In the genomic region with DNA sequence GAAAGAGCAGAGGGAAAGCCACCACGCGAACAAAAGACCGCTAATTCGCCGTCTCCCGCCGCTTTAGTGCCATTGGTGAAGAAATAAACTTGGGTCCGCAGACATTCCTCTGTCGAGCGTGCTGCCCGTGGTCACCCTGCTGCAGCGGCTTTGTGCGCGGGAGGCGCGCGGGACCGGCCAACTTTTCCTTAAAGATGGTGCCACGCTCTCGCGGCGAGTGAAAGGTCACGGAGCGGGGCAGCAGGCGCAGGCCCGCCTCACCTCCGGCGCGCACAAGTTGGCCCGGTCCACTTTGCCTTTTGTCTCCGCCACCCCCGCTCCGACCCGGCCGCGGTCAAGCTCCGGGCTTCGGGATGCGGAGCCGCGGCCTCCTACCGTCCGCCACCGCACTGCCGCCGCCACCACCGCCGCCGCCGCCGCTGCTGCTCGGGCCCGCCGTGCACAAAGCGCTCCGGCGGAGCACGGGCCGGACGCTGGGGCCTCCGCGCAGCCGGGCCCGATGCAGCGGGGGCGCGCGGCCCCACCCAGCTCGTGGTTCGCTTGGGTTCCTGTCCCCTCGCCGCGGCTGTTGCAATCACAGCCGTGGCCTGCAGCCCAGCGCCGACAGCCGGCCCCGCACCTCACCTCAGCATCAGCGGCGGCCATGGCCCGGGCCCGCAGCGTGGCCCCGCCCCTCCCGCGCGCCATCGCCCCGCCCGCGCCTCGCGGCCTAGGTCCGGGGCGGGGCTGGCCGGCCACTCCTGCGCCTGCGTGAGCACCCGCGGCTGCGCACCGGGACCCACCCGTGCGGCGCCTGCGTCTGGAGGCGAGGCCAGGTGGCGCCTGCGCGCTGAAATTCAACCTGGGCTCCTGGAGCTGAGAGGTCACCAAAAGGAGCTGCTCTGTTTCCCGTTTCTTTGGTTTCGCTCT, we compare ENCODE assay signal across 8 mouse cellular contexts. TPM values are rescaled to one million over a fixed set of nuclear protein-coding genes. Genes with fewer than 3 reads are reported as not detected.
DNase-seq lines count a peak whose midpoint lies in the region; ATAC-seq and TF ChIP-seq lines count a peak whose summit lies in the region.

A gene (minus strand): TSS at position 685 of the 909 bp plus-strand sequence.

- no peaks in the 10 kb centered on the region for H3K9me3 ChIP-seq in ES-Bruce4 (replicated peaks; ENCODE audit: control insufficient read depth, insufficient read depth, low read length, poor library complexity, severe bottlenecking)
- H3K9me3 ChIP-seq in forebrain, embryonic 14.5 days (replicated peaks; ENCODE audit: control insufficient read depth, low read length): no peaks in the 10 kb centered on the region
- no peaks in the 10 kb centered on the region for H3K9me3 ChIP-seq in neural tube, embryonic 15.5 days (replicated peaks)

- H3K4me3 ChIP-seq in ES-Bruce4 (ENCODE audit: low read depth, low read length): peak within 1 kb of the TSS; percentile 98
- peak within 1 kb of the TSS; percentile 96 for H3K4me3 ChIP-seq in forebrain, embryonic 14.5 days (ENCODE audit: low read depth, low read length)
- H3K4me3 ChIP-seq in neural tube, embryonic 15.5 days (replicated peaks): peak within 1 kb of the TSS; percentile 76

- H3K4me1 ChIP-seq in ES-Bruce4 (ENCODE audit: control insufficient read depth, insufficient read depth, low read length): peaks cover 2% of the 10 kb centered on the region
- H3K4me1 ChIP-seq in forebrain, embryonic 14.5 days (ENCODE audit: control insufficient read depth, insufficient read depth, low read length): peaks cover 11% of the 10 kb centered on the region
- H3K4me1 ChIP-seq in neural tube, embryonic 15.5 days: peaks cover 20% of the 10 kb centered on the region

- WGBS in forebrain, embryonic 14.5 days: under 1% methylated on average over 79 of the region's 112 CpGs
- under 1% methylated on average over 101 of the region's 112 CpGs for WGBS in neural tube, embryonic 15.5 days

- peak; percentile 96 for ATAC-seq in cerebellum, adult (ENCODE audit: insufficient number of reproducible peaks, low FRiP score, low TSS enrichment)
- ATAC-seq in forebrain, embryonic 14.5 days: peak; percentile 98
- peak; percentile 98 for ATAC-seq in neural tube, embryonic 15.5 days (ENCODE audit: low FRiP score)

- DNase-seq in forebrain, embryonic 14.5 days (ENCODE audit: low spot score): peak; percentile 96
- DNase-seq in heart, postnatal 14 days: peak; percentile 96 to 98
- peak; percentile 94 for DNase-seq in layer of hippocampus, adult 11-12 months (ENCODE audit: low spot score)
- peak; percentile 92 to 94 for DNase-seq in lung, adult 18-20 months
- DNase-seq in testis, postnatal 14 days (ENCODE audit: low spot score): peak; percentile 95

- H3K27me3 ChIP-seq in ES-Bruce4 (ENCODE audit: control insufficient read depth, insufficient read depth, low read length, poor library complexity, severe bottlenecking): no peaks in the 10 kb centered on the region
- no peaks in the 10 kb centered on the region for H3K27me3 ChIP-seq in forebrain, embryonic 14.5 days (replicated peaks; ENCODE audit: control insufficient read depth, insufficient read depth, low read length)
- no peaks in the 10 kb centered on the region for H3K27me3 ChIP-seq in neural tube, embryonic 15.5 days (replicated peaks)

- peak; percentile 93 for TF ChIP-seq POLR2A in ES-Bruce4 (IDR thresholded peaks at IDR 0.05; ENCODE audit: insufficient read depth, low read length)

- peak within 1 kb of the TSS; percentile 58 for H3K4me2 ChIP-seq in forebrain, embryonic 14.5 days (ENCODE audit: low read length)
- H3K4me2 ChIP-seq in neural tube, embryonic 15.5 days: peak within 1 kb of the TSS; percentile 69

- peak within 1 kb of the TSS; percentile 97 for H3K9ac ChIP-seq in ES-Bruce4 (ENCODE audit: low read depth, poor library complexity, severe bottlenecking)
- H3K9ac ChIP-seq in forebrain, embryonic 14.5 days (ENCODE audit: low read length): peak within 1 kb of the TSS; percentile 99
- peak within 1 kb of the TSS; percentile 90 for H3K9ac ChIP-seq in neural tube, embryonic 15.5 days (replicated peaks)

- TF ChIP-seq CTCF in ES-Bruce4 (IDR thresholded peaks at IDR 0.05; ENCODE audit: low read depth, low read length): no peak

- intact Hi-C loops in heart, postnatal 14 days (cut with DNase I): loop anchor here (5.0 kb wide), 1 partner anchor 62 kb away; no protein-coding TSS in a partner anchor

- no peak for TF ChIP-seq EP300 in ES-Bruce4 (IDR thresholded peaks at IDR 0.05; ENCODE audit: insufficient read depth, low read depth, low read length)

- no peaks in the 10 kb centered on the region for H3K36me3 ChIP-seq in ES-Bruce4 (ENCODE audit: control insufficient read depth, insufficient read depth, low read length, poor library complexity, severe bottlenecking)
- no peaks in the 10 kb centered on the region for H3K36me3 ChIP-seq in forebrain, embryonic 14.5 days (ENCODE audit: control insufficient read depth, insufficient read depth, low read length)
- H3K36me3 ChIP-seq in neural tube, embryonic 15.5 days: no peaks in the 10 kb centered on the region

- peak within 1 kb of the TSS; percentile 81 for H3K27ac ChIP-seq in ES-Bruce4 (ENCODE audit: insufficient read depth, low read length)
- peak within 1 kb of the TSS; percentile 97 for H3K27ac ChIP-seq in forebrain, embryonic 14.5 days (ENCODE audit: low read depth, low read length)
- H3K27ac ChIP-seq in neural tube, embryonic 15.5 days (replicated peaks): peak within 1 kb of the TSS; percentile 89

RNA-seq across cellular contexts. Expression of the gene that starts here (rescaled TPM):
- polyA plus RNA-seq in ES-Bruce4 (2011; ENCODE audit: insufficient read depth, insufficient read length, low read depth, missing spikeins): 94.1 and 104 TPM in 2 replicates
- polyA plus RNA-seq in forebrain, embryonic 14.5 days (2014; fragmentation: Nextera tagmentation; extraction: Ambion mirVana): 76.7 and 90.7 TPM in 2 replicates
- 10 to 100 TPM; 47.5 to 48.5 TPM for total RNA-seq in heart, postnatal 14 days (2021)
- 75.0 and 76.4 TPM in 2 replicates for polyA plus RNA-seq in neural tube, embryonic 15.5 days (2015; fragmentation: Nextera tagmentation; extraction: Ambion mirVana)

Comparison
In these comparisons a context has a peak if more than half of its experiments do, and no peak if none do; other contexts are left out.
1. Peak in every context shown above with its lines: DNase-seq, ATAC-seq, H3K4me3 ChIP-seq and H3K27ac ChIP-seq.